Mouse (Mus musculus): ENCODE measurements around the gene Olfr66.

DNA sequence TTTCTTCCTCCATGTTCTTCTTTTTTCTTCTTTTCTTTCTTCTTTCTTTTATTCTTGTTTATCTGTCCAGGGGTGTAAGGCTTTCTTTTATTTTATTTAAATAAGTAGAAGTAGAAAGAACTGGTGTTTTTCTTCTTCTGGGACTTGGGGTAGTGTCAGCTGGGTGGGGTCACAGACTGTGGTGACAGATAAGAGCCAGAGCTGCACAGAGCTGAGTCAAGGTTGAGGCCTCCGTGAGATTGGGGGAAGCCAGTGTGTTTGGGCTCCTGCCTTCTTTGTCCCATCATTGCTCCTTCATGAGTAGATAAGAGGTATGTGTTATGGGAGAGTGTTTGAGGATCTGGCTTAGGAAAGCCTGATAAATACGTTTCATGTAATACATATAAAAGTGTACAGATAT, 27.0 kb downstream of the Olfr66 start:
- TF ChIP-seq POLR2A (IDR thresholded peaks at IDR 0.05; ENCODE audit: borderline replicate concordance, extremely low read depth, insufficient read depth, insufficient read length, poor library complexity, severe bottlenecking): no peak
- no peak for TF ChIP-seq CTCF (IDR thresholded peaks at IDR 0.05; ENCODE audit: borderline replicate concordance, extremely low read depth, insufficient read depth, insufficient read length)

Measured in brain, embryonic 14.5 days (tissue).